Mouse (Mus musculus): ENCODE data around the gene Nnat.

Nnat gene

GRCm38 (mm10) chr2:157605025-157605675 lies 45.3 kb downstream of the Nnat start:
- in situ Hi-C loops (cut with MboI, MseI) = loop anchor here in 1 of 2 experiments (25.0 kb wide), 1 partner anchor 632 kb away; the partner anchor contains the start of gene D630003M21Rik

- in situ Hi-C loops (cut with MboI, MseI) = loop anchor here in 1 of 2 experiments (25.0 kb wide), 1 partner anchor 630 kb away; the partner anchor contains the start of gene D630003M21Rik
Measured at GRCm38 (mm10) chr2:157607542-157608236, 47.8 kb downstream of the Nnat start.

- in situ Hi-C loops (cut with MboI, MseI) = loop anchor here in 1 of 2 experiments (25.0 kb wide), 1 partner anchor 626 kb away; the partner anchor contains the start of gene D630003M21Rik
Measured at GRCm38 (mm10) chr2:157611735-157612134, 51.9 kb downstream of the Nnat start.
